Mouse (Mus musculus) thymus, adult 2 months (tissue): ENCODE measurements around the gene Spint1.
A peak's percentile ranks its signal among the peaks of the same experiment; 100 is the strongest.

ENCODE experiments used
- CTCF ChIP-seq: fragments of 200-500 bp; IDR thresholded peaks from 2 replicates; pipeline ENCODE4 v1.5.1; 2012; ENCODE audit warnings: mild to moderate bottlenecking, control low read depth, low read length, moderate library complexity, borderline replicate concordance; ENCODE audit not compliant: control insufficient read depth, poor library complexity, insufficient read depth; ENCODE audit errors: extremely low read depth
- POLR2A ChIP-seq: fragments of 200-500 bp; IDR thresholded peaks from 2 replicates; pipeline ENCODE4 v1.6.1; 2012; ENCODE audit warnings: mild to moderate bottlenecking, low read length, control low read depth, moderate library complexity; ENCODE audit not compliant: control insufficient read depth, poor library complexity, insufficient read depth; ENCODE audit errors: extremely low read depth

DNA sequence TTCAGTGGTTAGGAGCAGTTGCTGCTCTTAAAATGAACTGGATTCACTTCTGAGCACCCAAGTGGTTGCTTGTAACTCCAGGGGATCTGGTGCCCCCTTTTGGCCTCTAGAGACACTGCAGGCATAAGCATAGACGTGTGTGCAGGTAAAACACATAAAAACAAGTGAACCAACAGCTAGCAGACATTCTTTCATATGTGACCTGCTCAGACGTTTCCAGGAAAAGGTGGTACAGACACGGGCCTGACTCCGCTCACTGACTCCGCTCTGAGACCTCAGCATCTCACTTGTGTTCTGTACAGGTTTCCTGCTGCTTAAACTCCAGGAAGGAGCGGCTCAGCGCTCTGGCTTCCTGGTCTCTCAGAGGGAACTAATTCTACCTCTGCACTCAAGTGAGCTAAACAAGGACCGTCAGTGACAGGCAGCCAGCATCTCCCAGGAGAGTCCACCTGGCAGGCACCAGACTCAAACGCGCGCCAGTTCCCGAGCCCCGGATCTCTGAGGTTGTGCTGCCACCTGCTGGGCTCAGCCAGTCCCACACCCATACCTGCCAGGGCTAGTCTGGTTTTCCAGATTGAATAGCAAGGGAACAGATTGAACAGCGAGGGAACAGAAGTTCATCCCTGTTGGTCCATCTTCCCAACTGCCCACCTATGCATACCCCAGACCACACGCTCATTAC is 48.0 kb upstream of the Spint1 start:
- TF ChIP-seq POLR2A (no peak), CTCF (peak; percentile 90)
